Mouse (Mus musculus) CH12.LX (cell line): ENCODE data around the gene Hdac8. TPM values are rescaled to one million over a fixed set of nuclear protein-coding genes. Genes with fewer than 3 reads are reported as not detected.

Source experiments
- DNase-seq: peaks from one replicate; pipeline ENCODE4 v3.0.0-alpha.2; 2013; ENCODE audit errors: extremely low read depth
- H3K27ac ChIP-seq: 2 replicates; pipeline ENCODE4 v1.5.1; 2012; ENCODE audit warnings: low read depth, mild to moderate bottlenecking, control low read depth, moderate library complexity; ENCODE audit not compliant: insufficient read depth
- H3K27me3 ChIP-seq: replicated peaks from 2 replicates; pipeline ENCODE3; 2012; ENCODE audit warnings: inconsistent platforms
- H3K36me3 ChIP-seq, 2 experiments: replicated peaks in 1 of 2; 2 replicates each; pipeline versions ENCODE3 to v1.6.1; 2012; ENCODE audit warnings: inconsistent platforms in 1 of 2, low read length in 1 of 2, mild to moderate bottlenecking in 1 of 2, mixed read lengths in 1 of 2, moderate library complexity in 1 of 2; ENCODE audit not compliant: control insufficient read depth in 1 of 2, insufficient read depth in 1 of 2
- H3K4me1 ChIP-seq, 2 experiments: 2 replicates each; pipeline ENCODE4 v1.6.1; 2012; ENCODE audit warnings: inconsistent platforms in 1 of 2, moderate library complexity in 1 of 2; ENCODE audit not compliant: insufficient read depth in 2 of 2, control insufficient read depth in 1 of 2
- H3K4me2 ChIP-seq: 2 replicates; pipeline ENCODE4 v1.6.1; 2012; ENCODE audit warnings: low read depth, mild to moderate bottlenecking, control low read depth; ENCODE audit not compliant: poor library complexity, insufficient read depth, severe bottlenecking
- H3K4me3 ChIP-seq, 3 experiments: fragments of 150-350 bp in 1 of 3; sonication (generic) in 1 of 3; replicated peaks in 1 of 3; 2 replicates each; pipeline versions ENCODE3 to v1.5.1; 2011 to 2012; ENCODE audit warnings: low read depth in 2 of 3, low read length in 2 of 3, mild to moderate bottlenecking in 2 of 3, moderate library complexity in 2 of 3, control low read depth in 1 of 3, improper control_type of control experiment in 1 of 3, inconsistent platforms in 1 of 3, mixed read lengths in 1 of 3; ENCODE audit not compliant: poor library complexity in 1 of 3
- H3K79me2 ChIP-seq: replicated peaks from 2 replicates; pipeline ENCODE4 v1.6.1; 2012; ENCODE audit warnings: mild to moderate bottlenecking, moderate library complexity; ENCODE audit not compliant: control insufficient read depth, poor library complexity, insufficient read depth, severe bottlenecking; ENCODE audit errors: extremely low read depth
- H3K9ac ChIP-seq: 2 replicates; pipeline ENCODE4 v1.6.1; 2012; ENCODE audit warnings: low read depth, mild to moderate bottlenecking, control low read depth, moderate library complexity; ENCODE audit not compliant: insufficient read depth
- H3K9me3 ChIP-seq: replicated peaks from 2 replicates; pipeline ENCODE3; 2012; ENCODE audit warnings: low read length, inconsistent platforms, mixed read lengths
- BHLHE40 ChIP-seq: IDR thresholded peaks from 2 replicates; pipeline ENCODE4 v1.6.1; 2011; ENCODE audit warnings: mild to moderate bottlenecking, low read depth, low read length, improper control_type of control experiment
- CHD1 ChIP-seq: IDR thresholded peaks from 2 replicates; pipeline ENCODE4 v1.6.1; 2012; ENCODE audit warnings: low read depth, low read length, improper control_type of control experiment, inconsistent platforms
- CHD2 ChIP-seq: IDR thresholded peaks from 2 replicates; pipeline ENCODE4 v1.6.1; 2011; ENCODE audit warnings: low read length, improper control_type of control experiment
- CTCF ChIP-seq, 2 experiments: IDR thresholded peaks in 1 of 2; conservative IDR thresholded peaks in 1 of 2; 2 replicates each; pipeline ENCODE4 v1.5.1; 2011 to 2012; ENCODE audit warnings: low read depth in 2 of 2, low read length in 2 of 2, improper control_type of control experiment in 1 of 2, inconsistent platforms in 1 of 2, mild to moderate bottlenecking in 1 of 2, moderate library complexity in 1 of 2
- ELF1 ChIP-seq: IDR thresholded peaks from 2 replicates; pipeline ENCODE4 v1.6.1; 2014; ENCODE audit warnings: low read depth, mild to moderate bottlenecking, inconsistent platforms, low read length, improper control_type of control experiment
- EP300 ChIP-seq: IDR thresholded peaks from 2 replicates; pipeline ENCODE4 v1.6.1; 2011; ENCODE audit warnings: low read length, improper control_type of control experiment
- ETS1 ChIP-seq: conservative IDR thresholded peaks from 2 replicates; pipeline ENCODE4 v1.6.1; 2012; ENCODE audit warnings: low read depth, mild to moderate bottlenecking, inconsistent platforms, low read length, improper control_type of control experiment, moderate library complexity
- IRF4 ChIP-seq: IDR thresholded peaks from 2 replicates; pipeline ENCODE4 v1.6.1; 2014; ENCODE audit warnings: low read depth, mild to moderate bottlenecking, inconsistent platforms, low read length, improper control_type of control experiment
- MAFK ChIP-seq: IDR thresholded peaks from 2 replicates; pipeline ENCODE4 v1.6.1; 2011; ENCODE audit warnings: low read length, improper control_type of control experiment; ENCODE audit not compliant: insufficient replicate concordance
- MAX ChIP-seq: IDR thresholded peaks from 2 replicates; pipeline ENCODE4 v1.6.1; 2011; ENCODE audit warnings: low read length, improper control_type of control experiment
- MAZ ChIP-seq: IDR thresholded peaks from 2 replicates; pipeline ENCODE4 v1.6.1; 2012; ENCODE audit warnings: low read depth, mild to moderate bottlenecking, inconsistent platforms, low read length, improper control_type of control experiment, moderate library complexity
- MEF2A ChIP-seq: IDR thresholded peaks from 2 replicates; pipeline ENCODE4 v1.6.1; 2014; ENCODE audit warnings: low read depth, mild to moderate bottlenecking, inconsistent platforms, low read length, improper control_type of control experiment, borderline replicate concordance
- MXI1 ChIP-seq: IDR thresholded peaks from 2 replicates; pipeline ENCODE4 v1.6.1; 2011; ENCODE audit warnings: mild to moderate bottlenecking, low read depth, low read length, improper control_type of control experiment
- MYC ChIP-seq: IDR thresholded peaks from 2 replicates; pipeline ENCODE4 v1.6.1; 2011; ENCODE audit warnings: low read depth, mild to moderate bottlenecking, improper control_type of control experiment, low read length
- NELFE ChIP-seq: IDR thresholded peaks from 2 replicates; pipeline ENCODE4 v1.6.1; 2011; ENCODE audit warnings: low read depth, low read length, improper control_type of control experiment
- POLR2A ChIP-seq: IDR thresholded peaks from 2 replicates; pipeline ENCODE4 v1.6.1; 2011; ENCODE audit warnings: low read depth, mild to moderate bottlenecking, improper control_type of control experiment, low read length
- RAD21 ChIP-seq: IDR thresholded peaks from 2 replicates; pipeline ENCODE4 v1.6.1; 2011; ENCODE audit warnings: low read depth, mild to moderate bottlenecking, low read length, improper control_type of control experiment, moderate library complexity
- RCOR1 ChIP-seq: conservative IDR thresholded peaks from 2 replicates; pipeline ENCODE4 v1.6.1; 2012; ENCODE audit warnings: low read depth, mild to moderate bottlenecking, inconsistent platforms, low read length, improper control_type of control experiment
- SIN3A ChIP-seq: IDR thresholded peaks from 2 replicates; pipeline ENCODE4 v1.6.1; 2012; ENCODE audit warnings: low read length, improper control_type of control experiment, inconsistent platforms
- TCF12 ChIP-seq: IDR thresholded peaks from 2 replicates; pipeline ENCODE4 v1.6.1; 2014; ENCODE audit warnings: low read depth, mild to moderate bottlenecking, inconsistent platforms, low read length, improper control_type of control experiment
- UBTF ChIP-seq: IDR thresholded peaks from 2 replicates; pipeline ENCODE4 v1.6.1; 2012; ENCODE audit warnings: low read depth, mild to moderate bottlenecking, inconsistent platforms, low read length, improper control_type of control experiment, moderate library complexity
- USF2 ChIP-seq: conservative IDR thresholded peaks from 2 replicates; pipeline ENCODE4 v1.6.1; 2011; ENCODE audit warnings: low read depth, low read length, improper control_type of control experiment
- ZC3H11A ChIP-seq: IDR thresholded peaks from 2 replicates; pipeline ENCODE4 v1.6.1; 2012; ENCODE audit warnings: low read depth, mild to moderate bottlenecking, inconsistent platforms, low read length, improper control_type of control experiment
- ZKSCAN1 ChIP-seq: IDR thresholded peaks from 2 replicates; pipeline ENCODE4 v1.6.1; 2012; ENCODE audit warnings: low read depth, inconsistent platforms, low read length, improper control_type of control experiment, borderline replicate concordance
- ZMIZ1 ChIP-seq: IDR thresholded peaks from 2 replicates; pipeline ENCODE4 v1.6.1; 2012; ENCODE audit warnings: low read depth, mild to moderate bottlenecking, inconsistent platforms, low read length, improper control_type of control experiment
- ZNF384 ChIP-seq: IDR thresholded peaks from 2 replicates; pipeline ENCODE4 v1.6.1; 2012; ENCODE audit warnings: low read depth, low read length, improper control_type of control experiment, inconsistent platforms
- dilution Hi-C: fragments of 300-500 bp; cut with MboI; formaldehyde crosslinking; loops from 2 replicates; pipeline ENCODE4 v1.14.3; 2020; ENCODE audit warnings: low sequenced_read_pairs; ENCODE audit not compliant: extremely low pct_unique_long_range_greater_than_20kb, extremely low pct_ligation_motif_present
- in situ Hi-C: fragments of 300-500 bp; cut with MboI; formaldehyde crosslinking; loops from 3 replicates; pipeline ENCODE4 v1.14.3; 2019; ENCODE audit warnings: low sequenced_read_pairs, low pct_ligation_motif_present, low pct_unique_long_range_greater_than_20kb, mixed read lengths
- polyA plus RNA-seq: library from polyadenylated mRNA; unstranded; fragments of >175 nt; gene quantifications from 2 replicates; pipeline ENCODE4 v1.2.1, GENCODE M21; 2012; ENCODE audit warnings: low read depth; ENCODE audit not compliant: insufficient read length
- total RNA-seq, 2 experiments: library from RNA; depleted of rRNA; stranded (reverse); fragments of 300-350 nt in 1 of 2; fragments of >200 nt in 1 of 2; gene quantifications; 2 replicates each; pipeline ENCODE4 v1.2.3; 2012 to 2014

The Hdac8 gene
- total and polyA plus RNA-seq, 3 experiments = 11.2 to 13.9 (median 13.0) TPM

GRCm38 (mm10) chrX:102319252-102319651 is 185.9 kb downstream of the Hdac8 start:
- in situ Hi-C loops = no loop called here

GRCm38 (mm10) chrX:102318782-102319181 is 186.4 kb downstream of the Hdac8 start:
- TF ChIP-seq EP300 (no peak), CHD1 (no peak), CHD2 (no peak)
- in situ Hi-C loops (no loop called here), dilution Hi-C loops (no loop called here)
- Histone ChIP-seq H3K9me3 (no peaks in the 10 kb centered on the region), H3K4me2 (no peak overlapping the region), H3K4me1 (no peaks in the 10 kb centered on the region), H3K27me3 (no peaks in the 10 kb centered on the region), H3K9ac (no peak overlapping the region), H3K4me3 (no peak overlapping the region), H3K79me2 (no peaks in the 10 kb centered on the region), H3K27ac (no peak overlapping the region), H3K36me3 (peaks cover 0 to under 1% of the 10 kb centered on the region in 2 experiments)
- no peak for DNase-seq

More at GRCm38 (mm10) chrX:102319252-102319651, 185.9 kb downstream of the Hdac8 start:
- H3K9me3 ChIP-seq = no peaks in the 10 kb centered on the region
- H3K9ac ChIP-seq = no peak overlapping the region
- H3K27ac ChIP-seq = no peak overlapping the region
- no peak overlapping the region for H3K4me3 ChIP-seq
- H3K4me2 ChIP-seq = no peak overlapping the region
- dilution Hi-C loops = no loop called here
- no peaks in the 10 kb centered on the region for H3K79me2 ChIP-seq
- TF ChIP-seq MEF2A (no peak), RAD21 (no peak), IRF4 (no peak), ZC3H11A (no peak), UBTF (no peak), ZKSCAN1 (no peak), MAZ (no peak), BHLHE40 (no peak), MYC (no peak), MXI1 (no peak), CTCF (conservative IDR thresholded peaks at IDR 0.05 in 1 of 2, IDR thresholded peaks at IDR 0.05 in 1 of 2; ENCODE audit: low read depth in 2 of 2, low read length in 2 of 2) (no peak), MAFK (no peak)
- TF ChIP-seq, all 38 proteins: peak for 0
- Histone ChIP-seq H3K36me3 (no peaks in the 10 kb centered on the region), H3K27me3 (no peaks in the 10 kb centered on the region), H3K4me1 (no peaks in the 10 kb centered on the region)
- DNase-seq = no peak

GRCm38 (mm10) chrX:102311119-102311518 is 194.0 kb downstream of the Hdac8 start:
- dilution Hi-C loops (no loop called here), in situ Hi-C loops (no loop called here)
- DNase-seq = no peak

More at GRCm38 (mm10) chrX:102311119-102311518, 194.0 kb downstream of the Hdac8 start:
- no peaks in the 10 kb centered on the region for H3K27me3 ChIP-seq
- no peak overlapping the region for H3K27ac ChIP-seq
- H3K79me2 ChIP-seq = no peaks in the 10 kb centered on the region
- H3K4me1 ChIP-seq = no peaks in the 10 kb centered on the region
- no peak overlapping the region for H3K4me3 ChIP-seq
- no peaks in the 10 kb centered on the region for H3K9me3 ChIP-seq
- H3K36me3 ChIP-seq = peaks cover 0 to 21% of the 10 kb centered on the region in 2 experiments
- H3K9ac ChIP-seq = no peak overlapping the region
- no peak overlapping the region for H3K4me2 ChIP-seq
- TF ChIP-seq ELF1 (no peak), MAX (no peak), ZNF384 (no peak), ETS1 (no peak), MYC (no peak), MAFK (no peak), CHD1 (no peak), POLR2A (no peak), RAD21 (no peak), USF2 (no peak), RCOR1 (no peak), CTCF (conservative IDR thresholded peaks at IDR 0.05 in 1 of 2, IDR thresholded peaks at IDR 0.05 in 1 of 2; ENCODE audit: low read depth in 2 of 2, low read length in 2 of 2) (no peak), EP300 (no peak), BHLHE40 (no peak), NELFE (no peak), IRF4 (no peak), ZC3H11A (no peak), ZMIZ1 (no peak), TCF12 (no peak), SIN3A (no peak)
